Mouse (Mus musculus) layer of hippocampus, adult 18-20 months (tissue): Measurements from ENCODE around the gene Arsb. TPM values are rescaled to one million over a fixed set of nuclear protein-coding genes. Genes with fewer than 3 reads are reported as not detected.

Source experiments
- DNase-seq, 2 experiments: peaks; one replicate each; pipeline ENCODE4 v3.0.0; 2022; ENCODE audit warnings: low spot score in 2 of 2
- total RNA-seq, 2 experiments: library from RNA; stranded (reverse); gene quantifications; 2 replicates each; pipeline ENCODE4 v1.2.3; 2021

Gene Arsb
- total RNA-seq, 2 experiments from 2014 or later, result 80.5 to 90.3 TPM

GRCm38 (mm10) chr13:93839137-93839630, 67.8 kb downstream of the Arsb start:
- peak in 1 of 2 experiments; percentile 43 for DNase-seq

DNA sequence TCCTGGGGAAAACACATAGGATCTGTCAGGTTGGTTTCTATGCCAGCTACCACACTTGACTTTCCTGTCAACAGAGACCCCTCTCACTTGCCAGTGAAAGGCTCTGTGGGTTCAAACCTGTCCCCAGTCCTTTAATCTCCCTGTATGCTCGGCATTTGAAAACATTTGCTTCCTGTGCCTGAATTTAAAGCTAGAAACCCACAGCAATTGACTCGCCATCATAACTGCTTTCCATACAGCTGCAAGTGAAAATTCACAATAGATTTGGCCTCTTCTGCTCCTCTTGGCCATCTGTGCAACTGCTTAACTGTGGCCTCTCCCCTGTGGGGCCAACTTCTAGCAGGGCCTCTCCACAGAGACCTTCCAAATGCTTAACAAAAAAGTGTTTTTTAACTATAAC, 68.3 kb downstream of the Arsb start:
- DNase-seq, result no peak

DNA sequence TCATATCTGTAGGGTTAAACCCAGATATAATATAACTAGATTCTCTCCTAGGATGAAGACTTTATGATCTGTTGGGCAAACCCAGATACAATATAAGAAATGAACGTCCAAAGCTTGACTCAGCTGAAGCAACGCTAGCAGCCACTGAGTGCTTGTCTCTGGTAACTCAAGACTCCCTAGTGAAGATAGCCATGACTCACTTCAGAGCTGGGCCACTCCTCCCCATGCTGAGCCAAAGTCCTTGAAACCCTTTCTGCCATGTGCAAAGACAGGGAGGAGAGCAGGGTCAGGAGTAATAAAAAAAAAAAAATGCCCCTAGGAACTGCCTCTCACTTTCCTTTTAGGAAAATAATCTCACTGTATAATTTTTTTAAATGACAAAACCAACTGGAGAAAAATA, 68.7 kb downstream of the Arsb start:
- DNase-seq, result no peak

- DNase-seq, result peak in 1 of 2 experiments; percentile 14
These were observed 75.5 kb downstream of the Arsb start for GRCm38 (mm10) chr13:93846831-93847518.

DNA sequence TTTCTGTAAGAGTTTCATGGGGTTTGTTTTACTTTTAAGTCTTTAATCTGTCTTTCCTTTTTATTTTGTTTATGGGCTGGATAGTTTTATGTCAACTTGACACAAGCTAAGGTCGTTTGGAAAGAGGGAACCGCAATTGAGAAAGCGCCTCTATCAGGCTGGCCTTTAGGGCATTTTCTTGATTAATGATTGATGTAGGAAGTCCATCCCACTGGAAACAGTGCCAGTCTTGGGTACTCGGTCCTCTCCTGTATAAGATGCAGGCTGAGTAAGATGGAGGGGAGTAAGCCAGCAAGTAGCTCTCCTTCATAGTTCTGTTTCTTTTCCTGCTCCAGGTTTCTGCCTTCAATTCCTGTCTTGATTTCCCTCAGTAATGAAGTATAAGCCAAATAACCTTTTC, 76.2 kb downstream of the Arsb start:
- no peak for DNase-seq

DNA sequence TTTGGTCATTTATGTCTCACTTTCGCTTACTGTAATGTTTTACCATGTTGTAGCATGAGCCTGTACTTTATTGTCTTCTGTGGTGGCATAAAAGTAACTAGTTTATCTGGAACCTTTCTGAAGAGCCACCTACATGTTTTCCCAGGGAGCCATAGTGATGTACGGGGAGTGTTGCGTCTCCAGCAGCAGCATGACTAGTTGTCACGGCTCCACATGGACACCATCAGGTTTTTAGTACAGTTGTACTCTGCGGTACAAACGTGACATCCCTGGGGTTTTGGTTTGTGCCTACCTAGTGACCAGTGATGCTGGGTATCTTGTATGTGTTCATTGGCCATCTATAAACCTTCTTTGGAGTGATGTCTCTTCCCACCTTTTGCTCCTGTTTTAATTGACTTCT, 77.2 kb downstream of the Arsb start:
- DNase-seq, result no peak

DNA sequence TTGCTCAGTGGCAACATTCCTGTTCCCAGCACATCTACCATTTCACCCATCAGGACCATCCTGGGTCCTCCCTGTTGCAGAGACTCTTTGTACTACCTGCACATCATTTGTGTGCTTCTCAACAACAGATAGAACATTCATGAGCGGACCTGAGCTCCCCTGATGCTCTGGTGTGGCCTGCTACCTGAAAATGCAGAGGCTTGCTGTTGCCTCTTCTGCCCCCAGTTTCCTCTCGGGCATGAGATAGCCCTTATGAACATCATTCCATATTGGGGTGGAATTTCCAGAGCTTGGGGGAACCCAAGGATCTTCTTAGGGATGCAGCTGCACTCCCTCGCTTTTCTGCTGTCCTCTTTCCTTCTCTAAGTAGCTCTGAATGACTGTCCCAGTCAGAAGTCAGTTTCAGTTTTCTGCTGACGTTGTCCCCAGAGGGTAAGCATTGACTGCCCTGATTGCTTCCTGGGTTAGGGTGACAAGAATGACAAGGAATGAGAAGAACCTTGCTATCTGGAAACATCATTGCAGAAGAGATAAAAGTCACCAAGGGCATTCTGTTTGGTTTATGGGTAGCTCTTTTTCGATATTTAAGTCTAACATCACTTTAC, 78.4 kb downstream of the Arsb start:
- no peak for DNase-seq

- DNase-seq, result no peak
These were observed 79.2 kb downstream of the Arsb start for GRCm38 (mm10) chr13:93850674-93851073.

- no peak for DNase-seq
These were observed 81.1 kb downstream of the Arsb start for GRCm38 (mm10) chr13:93852419-93853138.

DNA sequence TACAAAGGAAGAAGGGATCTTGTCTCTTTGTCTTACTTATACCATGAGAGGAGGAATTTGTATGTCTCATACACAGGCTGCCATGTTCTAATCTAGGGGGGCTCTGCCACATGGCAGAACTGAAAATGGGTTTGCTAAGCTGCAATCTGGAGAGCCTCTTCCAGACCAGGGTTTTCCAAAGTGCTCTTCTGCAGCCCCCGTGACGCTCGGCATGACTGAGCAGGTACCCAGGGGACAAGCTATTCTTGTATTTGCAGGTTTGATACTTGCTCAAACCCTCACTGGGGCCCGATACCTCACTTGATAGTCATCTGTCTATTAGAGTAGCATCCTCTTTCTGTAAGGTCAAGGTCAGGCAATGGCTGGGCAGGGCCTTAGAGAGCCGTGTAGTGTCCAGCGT, 82.3 kb downstream of the Arsb start:
- no peak for DNase-seq

DNA sequence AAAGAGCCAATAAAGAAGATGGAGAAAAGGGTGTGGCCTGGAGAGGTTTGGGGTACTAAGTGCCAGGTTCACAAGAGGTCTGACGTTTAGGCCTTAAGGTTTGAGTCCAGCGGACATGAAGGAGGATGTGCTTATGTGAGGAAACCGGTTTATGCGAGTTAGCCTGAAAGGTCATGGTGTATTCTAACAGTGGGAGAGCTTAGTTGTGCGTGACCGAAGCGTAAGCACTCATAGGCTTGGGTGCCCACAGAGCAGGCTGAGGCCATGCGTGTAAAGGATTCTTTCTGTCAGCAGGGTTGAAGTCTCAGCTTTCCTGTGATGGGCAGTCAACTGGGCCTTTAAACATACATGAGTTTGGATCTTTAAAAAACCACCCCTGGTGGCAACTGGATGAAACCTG, 82.9 kb downstream of the Arsb start:
- no peak for DNase-seq

GRCm38 (mm10) chr13:93854966-93855562, 83.6 kb downstream of the Arsb start:
- peak in 1 of 2 experiments; percentile 25 for DNase-seq

GRCm38 (mm10) chr13:93855701-93856183, 84.3 kb downstream of the Arsb start:
- peak in 1 of 2 experiments; percentile 30 for DNase-seq

- no peak for DNase-seq
These were observed 89.8 kb downstream of the Arsb start for GRCm38 (mm10) chr13:93861211-93861610.

DNA sequence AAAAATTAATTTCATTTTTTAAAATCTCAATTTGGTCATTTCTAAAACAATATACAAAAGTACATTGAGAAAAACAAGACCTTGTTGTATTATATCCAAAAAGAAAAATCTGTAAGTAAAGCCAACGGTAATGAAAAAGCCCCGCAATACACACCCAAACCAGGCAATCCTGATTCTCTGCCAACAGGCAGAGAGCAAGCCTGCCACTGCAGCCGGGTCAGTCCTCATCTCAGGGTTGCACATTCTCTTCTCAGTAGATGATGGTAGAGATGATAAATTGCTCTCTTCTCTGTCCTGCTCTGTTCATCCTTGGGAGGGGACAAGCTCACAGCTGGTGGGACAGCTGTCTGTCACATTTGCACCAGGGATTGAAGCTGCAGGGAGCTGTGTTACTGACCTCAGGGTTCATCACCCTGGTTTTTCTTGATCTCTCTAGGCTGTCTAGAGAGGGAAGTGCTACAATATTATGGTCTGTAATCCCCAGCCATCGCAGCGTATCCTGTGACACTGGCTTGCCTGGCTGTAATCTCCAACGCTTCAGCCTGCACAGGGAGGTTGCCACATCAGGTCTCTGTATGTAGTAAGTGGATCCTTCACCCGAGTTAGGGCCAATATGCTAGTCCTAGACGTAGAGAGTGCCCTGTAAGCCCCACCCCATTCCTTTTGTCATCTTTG, 92.8 kb downstream of the Arsb start:
- DNase-seq, result no peak

DNA sequence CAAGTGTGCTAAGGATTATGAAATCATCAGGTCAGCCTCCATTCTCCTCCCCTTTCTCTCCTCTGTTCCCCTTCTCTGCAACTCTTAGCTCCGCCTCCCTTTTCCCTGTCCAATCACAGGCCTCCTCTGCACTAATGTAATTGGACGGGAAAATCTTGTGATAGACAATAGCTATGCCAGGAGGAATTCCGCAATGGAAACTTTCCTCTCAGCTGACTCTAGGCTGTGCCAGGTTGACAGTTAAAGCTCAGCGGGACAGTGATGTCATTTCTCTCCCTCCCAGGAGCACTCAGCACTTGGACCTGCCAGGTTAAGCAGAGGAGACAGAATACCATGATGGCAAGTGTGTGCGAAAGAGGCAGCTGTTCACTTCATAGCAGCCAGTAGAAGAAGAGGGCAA, 95.2 kb downstream of the Arsb start:
- DNase-seq, result no peak

- DNase-seq, result peak in 1 of 2 experiments; percentile 15
These were observed 100.3 kb downstream of the Arsb start for GRCm38 (mm10) chr13:93871681-93872080.

GRCm38 (mm10) chr13:93872591-93872990, 101.2 kb downstream of the Arsb start:
- no peak for DNase-seq

GRCm38 (mm10) chr13:93877924-93878323, 106.5 kb downstream of the Arsb start:
- DNase-seq, result no peak

GRCm38 (mm10) chr13:93879426-93879825, 108.0 kb downstream of the Arsb start:
- DNase-seq, result no peak

GRCm38 (mm10) chr13:93882132-93882531, 110.7 kb downstream of the Arsb start:
- no peak for DNase-seq
